Mouse (Mus musculus) spleen, adult 2 months (tissue): ENCODE measurements around the gene Nudt6. TPM values are rescaled to one million over a fixed set of nuclear protein-coding genes. Genes with fewer than 3 reads are reported as not detected.
A peak's percentile ranks its signal among the peaks of the same experiment; 100 is the strongest.

ENCODE experiments used
- DNase-seq, 2 experiments: peaks; one replicate each; pipeline versions ENCODE4 v3.0.0 to v3.0.0-alpha.2; 2012 to 2021; ENCODE audit warnings: low spot score in 2 of 2, low read depth in 1 of 2
- H3K27ac ChIP-seq: fragments of 200-500 bp; 2 replicates; pipeline ENCODE4 v1.5.1; 2012; ENCODE audit warnings: low read length, inconsistent platforms; ENCODE audit not compliant: insufficient read depth
- H3K27me3 ChIP-seq: fragments of 200-500 bp; 2 replicates; pipeline ENCODE4 v1.6.1; 2012; ENCODE audit warnings: mild to moderate bottlenecking, moderate library complexity, low read length, inconsistent platforms; ENCODE audit not compliant: control insufficient read depth, insufficient read depth
- H3K36me3 ChIP-seq: fragments of 200-500 bp; 2 replicates; pipeline ENCODE4 v1.6.1; 2012; ENCODE audit warnings: mild to moderate bottlenecking, low read length, inconsistent platforms; ENCODE audit not compliant: control insufficient read depth, insufficient read depth
- H3K4me1 ChIP-seq: fragments of 200-500 bp; 2 replicates; pipeline ENCODE4 v1.6.1; 2011; ENCODE audit warnings: inconsistent platforms; ENCODE audit not compliant: control insufficient read depth, insufficient read depth, insufficient read length
- H3K4me3 ChIP-seq: fragments of 200-500 bp; 2 replicates; pipeline ENCODE4 v1.5.1; 2011; ENCODE audit warnings: mild to moderate bottlenecking, inconsistent platforms; ENCODE audit not compliant: insufficient read depth, insufficient read length; ENCODE audit errors: extremely low read depth
- CTCF ChIP-seq: fragments of 200-500 bp; IDR thresholded peaks from 2 replicates; pipeline ENCODE4 v1.5.1; 2011; ENCODE audit warnings: mild to moderate bottlenecking, inconsistent platforms; ENCODE audit not compliant: insufficient read depth, insufficient read length, insufficient replicate concordance; ENCODE audit errors: extremely low read depth
- POLR2A ChIP-seq: fragments of 200-500 bp; IDR thresholded peaks from 2 replicates; pipeline ENCODE4 v1.6.1; 2011; ENCODE audit warnings: low read depth, low read length, inconsistent platforms
- WGBS: fragments of 180-500 bp; shearing (Covaris S2); methylation state at CpG from one replicate; pipeline ENCODE4 v1.1.7; 2018; 5-methylcytosine and 5-hydroxymethylcytosine counted together
- polyA plus RNA-seq: library from polyadenylated mRNA; depleted of rRNA; stranded (reverse); fragments of >200 nt; gene quantifications from 2 replicates; pipeline ENCODE4 v1.2.3, GENCODE M21; 2012; rRNA removed

Nudt6 gene
- 11.6 and 16.4 TPM in 2 replicates for polyA plus RNA-seq

GRCm38 (mm10) chr3:37420072-37420471 lies at the start of gene Nudt6:
Gene Nudt6 (minus strand): TSS chr3:37420211.
- Histone ChIP-seq H3K36me3 (no peaks in the 10 kb centered on the region; the same call in 1 of the 2 replicates), H3K27me3 (no peaks in the 10 kb centered on the region), H3K4me1 (no peaks in the 10 kb centered on the region; the same call in 1 of the 2 replicates), H3K27ac (peak within 1 kb of the TSS; percentile 97), H3K4me3 (peak within 1 kb of the TSS; percentile 79)
- TF ChIP-seq POLR2A (peak; percentile 31; the same call in 1 of the 2 replicates), CTCF (no peak)
- peak; percentile 88 for DNase-seq
- under 1% methylated on average over 50 of the region's 50 CpGs for WGBS

- Histone ChIP-seq H3K27me3 (no peaks in the 10 kb centered on the region), H3K4me3 (no peak overlapping the region), H3K4me1 (no peaks in the 10 kb centered on the region), H3K36me3 (peaks cover 6% of the 10 kb centered on the region; the same call in 1 of the 2 replicates), H3K27ac (no peak overlapping the region)
- TF ChIP-seq POLR2A (no peak), CTCF (no peak)
- DNase-seq, result no peak
- WGBS, result 68% methylated on average over 4 of the region's 4 CpGs
Measured at GRCm38 (mm10) chr3:37469353-37469752, 49.3 kb upstream of the Nudt6 start.

- DNase-seq, result no peak
- Histone ChIP-seq H3K4me3 (no peak overlapping the region), H3K36me3 (peaks cover 6% of the 10 kb centered on the region; the same call in 1 of the 2 replicates), H3K27me3 (no peaks in the 10 kb centered on the region), H3K4me1 (no peaks in the 10 kb centered on the region), H3K27ac (no peak overlapping the region)
- TF ChIP-seq POLR2A (no peak), CTCF (no peak)
- 93% methylated on average over 2 of the region's 2 CpGs for WGBS
Measured at GRCm38 (mm10) chr3:37468170-37468569, 48.2 kb upstream of the Nudt6 start.

- 69% methylated on average over 1 of the region's 1 CpGs for WGBS
- TF ChIP-seq CTCF (no peak), POLR2A (no peak)
- H3K27ac ChIP-seq, result no peak overlapping the region
- H3K27me3 ChIP-seq, result no peaks in the 10 kb centered on the region
- H3K4me3 ChIP-seq, result no peak overlapping the region
- H3K36me3 ChIP-seq, result peaks cover 5% of the 10 kb centered on the region
- no peaks in the 10 kb centered on the region for H3K4me1 ChIP-seq
- DNase-seq, result no peak
Measured at GRCm38 (mm10) chr3:37455992-37456391, 36.0 kb upstream of the Nudt6 start.

GRCm38 (mm10) chr3:37443409-37443808 lies 23.4 kb upstream of the Nudt6 start:
- TF ChIP-seq CTCF (no peak), POLR2A (no peak)
- Histone ChIP-seq H3K4me1 (no peaks in the 10 kb centered on the region), H3K27ac (no peak overlapping the region), H3K4me3 (no peak overlapping the region), H3K36me3 (peaks cover 8% of the 10 kb centered on the region), H3K27me3 (no peaks in the 10 kb centered on the region)
- DNase-seq, result no peak
- WGBS, result 94% methylated on average over 2 of the region's 2 CpGs

GRCm38 (mm10) chr3:37439770-37440169 lies 19.8 kb upstream of the Nudt6 start:
- no peaks in the 10 kb centered on the region for H3K4me1 ChIP-seq
- H3K27me3 ChIP-seq, result no peaks in the 10 kb centered on the region
- peaks cover 14% of the 10 kb centered on the region for H3K36me3 ChIP-seq
- TF ChIP-seq POLR2A (no peak), CTCF (no peak)
- no peak for DNase-seq
- 96% methylated on average over 1 of the region's 1 CpGs for WGBS
- no peak overlapping the region for H3K27ac ChIP-seq
- no peak overlapping the region for H3K4me3 ChIP-seq

GRCm38 (mm10) chr3:37430359-37430758 lies 10.3 kb upstream of the Nudt6 start:
- no peak for TF ChIP-seq CTCF
- no peak for TF ChIP-seq POLR2A
- no peak overlapping the region for H3K4me3 ChIP-seq
- peaks cover 15% of the 10 kb centered on the region for H3K36me3 ChIP-seq
- H3K27me3 ChIP-seq, result no peaks in the 10 kb centered on the region
- peaks cover 4% of the 10 kb centered on the region; the same call in 1 of the 2 replicates for H3K4me1 ChIP-seq
- no peak overlapping the region for H3K27ac ChIP-seq
- DNase-seq, result no peak
